Mouse (Mus musculus): ENCODE results near the gene Baz2b. TPM values are rescaled to one million over a fixed set of nuclear protein-coding genes. Genes with fewer than 3 reads are reported as not detected.

Gene Baz2b
- polyA plus RNA-seq, 1 experiment from 2014 or later, result 52.5 TPM

GRCm38 (mm10) chr2:60018875-60019501, 190.7 kb downstream of the Baz2b start:
- peak; percentile 69 for DNase-seq (ENCODE audit: low spot score)

GRCm38 (mm10) chr2:60011526-60011925, 198.1 kb downstream of the Baz2b start:
- DNase-seq (ENCODE audit: low spot score), result no peak

- no peak for DNase-seq (ENCODE audit: low spot score)
These were observed 206.0 kb downstream of the Baz2b start for GRCm38 (mm10) chr2:60003665-60004045.

- no peak for DNase-seq (ENCODE audit: low spot score)
These were observed 206.5 kb downstream of the Baz2b start for GRCm38 (mm10) chr2:60003038-60003664.

- DNase-seq (ENCODE audit: low spot score), result no peak
These were observed 209.4 kb downstream of the Baz2b start for GRCm38 (mm10) chr2:60000268-60000667.

- no peak for DNase-seq (ENCODE audit: low spot score)
These were observed 212.0 kb downstream of the Baz2b start for GRCm38 (mm10) chr2:59997479-59998228.

- no peak for DNase-seq (ENCODE audit: low spot score)
These were observed 212.7 kb downstream of the Baz2b start for GRCm38 (mm10) chr2:59996911-59997310.

GRCm38 (mm10) chr2:59993190-59993535, 216.5 kb downstream of the Baz2b start:
- DNase-seq (ENCODE audit: low spot score), result no peak

GRCm38 (mm10) chr2:59992488-59993189, 217.0 kb downstream of the Baz2b start:
- no peak for DNase-seq (ENCODE audit: low spot score)

GRCm38 (mm10) chr2:59991775-59992174, 217.9 kb downstream of the Baz2b start:
- DNase-seq (ENCODE audit: low spot score), result no peak

- no peak for DNase-seq (ENCODE audit: low spot score)
These were observed 222.1 kb downstream of the Baz2b start for GRCm38 (mm10) chr2:59987521-59987920.

GRCm38 (mm10) chr2:59979488-59980220, 230.0 kb downstream of the Baz2b start:
- no peak for DNase-seq (ENCODE audit: low spot score)

GRCm38 (mm10) chr2:59976680-59977079, 233.0 kb downstream of the Baz2b start:
- DNase-seq (ENCODE audit: low spot score), result no peak

GRCm38 (mm10) chr2:59975772-59976171, 233.9 kb downstream of the Baz2b start:
- no peak for DNase-seq (ENCODE audit: low spot score)

- no peak for DNase-seq (ENCODE audit: low spot score)
These were observed 235.7 kb downstream of the Baz2b start for GRCm38 (mm10) chr2:59973962-59974361.

GRCm38 (mm10) chr2:59973104-59973641, 236.5 kb downstream of the Baz2b start:
- DNase-seq (ENCODE audit: low spot score), result no peak

GRCm38 (mm10) chr2:59970511-59970910, 239.1 kb downstream of the Baz2b start:
- no peak for DNase-seq (ENCODE audit: low spot score)

- DNase-seq (ENCODE audit: low spot score), result no peak
These were observed 240.5 kb downstream of the Baz2b start for GRCm38 (mm10) chr2:59969099-59969498.

- no peak for DNase-seq (ENCODE audit: low spot score)
These were observed 241.0 kb downstream of the Baz2b start for GRCm38 (mm10) chr2:59968593-59968992.

GRCm38 (mm10) chr2:59966454-59966853, 243.2 kb downstream of the Baz2b start:
- DNase-seq (ENCODE audit: low spot score), result no peak

- DNase-seq (ENCODE audit: low spot score), result no peak
These were observed 246.6 kb downstream of the Baz2b start for GRCm38 (mm10) chr2:59963011-59963410.
